Mouse (Mus musculus): ENCODE measurements around the gene Zfp1. TPM values are rescaled to one million over a fixed set of nuclear protein-coding genes. Genes with fewer than 3 reads are reported as not detected.

Zfp1 gene
- total RNA-seq, 2 experiments from 2014 or later = 23.0 to 25.0 TPM

DNA sequence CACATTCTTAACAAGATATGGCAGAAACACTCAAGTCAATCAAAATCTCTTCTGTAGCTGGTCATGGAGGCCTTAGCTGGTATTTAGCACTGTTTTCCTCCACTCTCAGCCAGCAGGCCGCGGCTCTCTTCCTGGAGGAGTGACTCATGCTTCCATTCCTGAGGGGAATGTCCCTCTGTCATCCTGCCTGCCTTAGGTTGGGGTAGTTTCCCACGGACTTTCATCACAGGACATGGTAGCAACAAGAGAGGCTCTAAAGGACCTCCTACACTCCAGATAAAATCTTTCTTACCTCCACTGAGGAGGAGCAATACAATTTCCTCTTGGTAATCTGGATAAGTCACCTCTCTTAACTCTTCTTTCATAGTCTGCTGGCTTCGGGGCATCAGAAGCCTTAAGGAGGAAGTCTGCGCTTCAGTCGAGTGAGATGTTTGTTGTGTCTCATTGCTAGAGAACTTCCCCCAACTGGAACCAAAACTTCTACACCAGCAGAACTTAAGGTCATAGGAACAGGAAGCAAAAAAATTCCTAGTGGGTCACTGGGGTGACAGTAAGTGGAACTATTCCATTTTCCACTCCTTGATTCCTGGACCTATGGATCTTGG is 15.7 kb downstream of the Zfp1 start:
- no peak for DNase-seq
- intact Hi-C loops (cut with DNase I) = no loop called here

DNA sequence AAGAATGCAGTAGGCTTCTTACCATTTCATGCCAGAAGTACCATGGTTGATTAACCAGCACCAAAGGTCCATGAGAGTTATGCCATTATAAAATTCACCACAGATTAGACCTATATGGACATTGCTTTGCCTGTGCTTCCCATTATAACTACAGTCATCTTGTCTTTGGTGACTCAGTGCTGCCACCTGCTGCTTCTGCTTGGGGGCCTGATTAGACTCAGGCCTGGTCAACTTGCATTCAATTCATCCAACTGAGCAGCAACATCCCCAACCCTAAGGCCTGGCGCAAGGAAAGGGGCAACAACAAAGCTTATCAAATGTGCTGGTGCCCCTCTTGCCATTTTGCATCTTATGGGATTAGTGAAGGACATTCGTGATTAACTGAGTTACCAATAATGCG is 19.3 kb downstream of the Zfp1 start:
- peak; percentile 80 for DNase-seq
- intact Hi-C loops (cut with DNase I) = no loop called here

DNA sequence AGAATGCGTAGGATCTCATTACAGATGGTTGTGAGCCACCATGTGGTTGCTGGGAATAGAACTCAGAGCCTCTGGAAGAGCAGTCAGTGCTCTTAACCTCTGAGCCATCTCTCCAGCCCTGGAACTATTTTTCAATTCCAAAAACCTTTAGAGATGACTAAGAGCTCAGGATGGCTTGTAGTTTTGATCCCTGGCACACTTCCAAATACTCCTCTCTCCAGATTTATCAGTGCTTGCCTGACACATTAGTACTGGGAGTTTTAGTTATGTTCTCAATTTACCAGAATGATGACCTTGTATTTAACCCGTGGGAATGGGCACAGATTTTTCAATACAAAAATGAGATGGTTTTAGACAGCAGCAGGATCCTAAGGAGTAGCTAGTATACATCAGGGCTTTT is 23.6 kb downstream of the Zfp1 start:
- intact Hi-C loops (cut with DNase I) = no loop called here
- no peak for DNase-seq

DNA sequence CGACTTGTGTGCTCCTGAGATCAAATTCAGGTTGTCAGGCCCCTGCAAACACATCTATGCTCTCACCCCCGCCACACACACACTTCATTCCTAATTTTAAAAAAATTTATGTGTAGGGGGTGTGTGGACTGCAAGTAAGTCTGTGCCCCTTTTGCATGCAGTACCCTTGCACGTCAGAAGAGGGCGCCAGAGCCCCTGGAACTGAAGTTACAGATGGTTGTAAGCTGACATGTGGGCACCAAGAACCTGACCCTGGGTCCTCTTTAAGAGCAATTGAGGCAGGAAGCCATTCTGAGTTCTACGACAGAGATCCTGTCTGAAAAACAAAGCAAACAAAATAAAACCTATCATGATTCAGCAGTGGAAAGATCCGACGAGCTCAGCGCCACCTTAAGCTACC is 33.0 kb downstream of the Zfp1 start:
- intact Hi-C loops (cut with DNase I) = loop anchor here (5.0 kb wide), 1 partner anchor 156 kb away; no protein-coding TSS in a partner anchor
- DNase-seq = no peak

DNA sequence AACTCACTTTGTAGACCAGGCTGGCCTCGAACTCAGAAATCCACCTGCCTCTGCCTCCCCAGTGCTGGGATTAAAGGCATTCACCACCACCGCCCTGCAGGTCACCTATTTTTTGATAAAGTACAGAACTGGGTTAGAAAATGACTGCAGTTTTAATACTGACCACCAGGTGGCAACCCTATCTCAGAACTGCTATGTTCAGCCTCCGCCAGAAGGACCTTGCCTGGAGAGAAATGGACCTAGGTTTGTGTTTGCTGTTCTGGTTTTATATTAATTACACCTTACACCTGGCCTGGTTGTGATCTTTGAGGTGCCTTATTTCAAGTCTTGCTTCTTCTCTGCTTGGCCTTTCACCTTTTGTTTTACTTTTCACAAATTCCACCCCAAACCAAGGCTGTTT is 34.9 kb downstream of the Zfp1 start:
- DNase-seq = peak; percentile 49
- intact Hi-C loops (cut with DNase I) = loop anchor here (5.0 kb wide), 1 partner anchor 154 kb away; no protein-coding TSS in a partner anchor

DNA sequence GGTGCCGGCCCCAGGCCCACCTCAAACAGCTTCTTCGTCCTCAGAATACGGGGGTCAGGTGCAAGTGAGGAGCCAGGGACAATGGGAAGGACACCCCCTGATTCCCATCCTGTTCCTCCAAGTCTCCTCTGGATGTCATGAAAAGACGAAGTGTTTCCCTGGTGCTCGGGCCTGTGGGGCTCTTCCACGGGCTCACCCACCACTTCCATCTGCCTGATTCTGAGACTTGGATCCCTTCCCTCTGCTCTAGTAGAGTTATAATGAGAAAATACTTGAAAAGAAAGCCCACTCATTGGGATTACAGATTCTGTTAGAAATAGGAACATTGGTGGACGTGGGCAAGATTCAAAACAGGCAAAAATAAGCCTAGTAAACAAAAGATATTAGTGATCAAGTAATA is 35.6 kb downstream of the Zfp1 start:
- no peak for DNase-seq
- intact Hi-C loops (cut with DNase I) = loop anchor here (5.0 kb wide), 1 partner anchor 153 kb away; no protein-coding TSS in a partner anchor

DNA sequence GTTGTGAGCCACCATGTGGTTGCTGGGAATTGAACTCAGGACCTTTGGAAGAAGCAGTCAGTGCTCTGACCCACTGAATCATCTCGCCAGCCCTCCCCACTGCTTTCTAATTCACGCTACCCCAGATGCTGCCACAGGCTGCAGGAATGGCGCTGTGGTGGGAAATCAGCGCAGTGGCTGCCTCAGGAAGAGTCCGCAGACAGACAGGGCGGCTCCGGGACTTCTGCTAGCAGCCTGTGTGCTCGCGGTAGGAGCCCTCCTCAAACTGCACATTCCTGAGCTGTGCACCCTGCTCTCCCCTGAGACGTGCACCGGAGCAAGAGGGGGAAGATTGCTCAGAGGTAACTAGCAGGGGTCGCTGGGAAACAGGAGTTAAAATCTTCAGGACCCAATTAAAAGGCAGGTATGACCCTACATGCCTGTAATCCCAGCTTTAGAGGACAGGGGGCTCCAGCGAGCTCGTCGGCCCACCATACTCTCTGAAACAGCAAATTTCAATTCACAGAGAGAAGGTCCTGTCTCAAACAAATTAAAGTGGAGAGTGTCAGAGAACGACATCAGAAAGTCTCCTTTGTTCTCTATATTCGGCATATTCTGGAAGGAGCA is 37.3 kb downstream of the Zfp1 start:
- intact Hi-C loops (cut with DNase I) = no loop called here
- DNase-seq = peak; percentile 38

DNA sequence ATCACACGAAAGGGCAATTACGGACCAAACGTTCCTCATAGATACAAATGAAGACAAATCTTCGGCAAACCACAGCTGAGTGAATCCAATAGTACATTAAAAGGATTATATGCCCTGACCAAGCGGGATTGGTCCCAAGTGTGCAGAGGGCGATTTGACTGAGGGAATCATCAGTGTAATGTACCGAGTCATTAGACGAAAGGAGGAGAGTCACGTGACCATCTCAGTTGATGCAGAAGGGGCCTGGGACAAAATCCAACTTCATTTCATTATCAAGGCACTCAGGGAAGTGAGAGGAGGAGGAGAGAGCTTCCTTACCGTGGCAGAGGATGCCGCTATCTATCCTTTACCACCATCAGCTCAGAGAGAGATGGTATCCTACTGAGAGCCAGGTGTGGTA is 38.0 kb downstream of the Zfp1 start:
- intact Hi-C loops (cut with DNase I) = no loop called here
- no peak for DNase-seq

DNA sequence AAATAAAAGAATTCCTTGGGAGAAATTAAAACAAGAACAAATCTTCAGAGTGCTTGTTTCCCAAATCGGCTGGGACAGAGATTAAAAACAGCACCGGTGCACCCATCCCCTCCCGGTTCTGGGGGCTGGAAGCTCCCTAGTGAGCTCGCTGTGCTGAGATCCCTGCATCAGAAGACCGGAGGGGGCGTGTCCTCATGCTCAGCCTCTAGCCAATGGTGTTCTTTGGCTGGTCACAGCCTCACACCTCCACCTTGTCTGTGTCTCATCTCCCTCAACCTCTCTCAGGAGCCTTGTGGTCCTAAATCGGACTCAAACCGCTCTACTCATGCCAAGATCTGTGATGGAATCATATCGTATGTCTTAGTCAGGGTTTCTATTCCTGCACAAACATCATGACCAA is 39.3 kb downstream of the Zfp1 start:
- intact Hi-C loops (cut with DNase I) = no loop called here

DNA sequence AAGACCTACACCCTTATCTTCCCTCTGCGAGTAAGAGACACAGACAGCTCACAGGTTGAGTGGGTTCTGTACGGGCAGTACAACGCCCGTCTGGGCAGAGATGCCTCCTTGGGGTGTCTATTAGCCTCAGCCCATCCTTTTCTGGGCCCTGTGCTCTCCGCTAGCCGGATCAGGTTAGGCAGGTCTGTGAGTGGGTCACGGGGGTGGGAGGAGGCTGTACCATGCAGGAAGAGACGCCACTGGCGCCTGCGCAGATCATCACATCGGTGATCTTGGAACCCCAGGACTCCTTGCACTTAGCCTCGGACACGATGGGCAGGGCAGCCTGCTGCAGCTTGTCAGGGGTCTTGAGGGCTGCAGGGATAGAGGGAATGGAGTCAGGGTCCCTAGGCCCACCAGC is 43.7 kb downstream of the Zfp1 start:
- intact Hi-C loops (cut with DNase I) = no loop called here
- DNase-seq = no peak

More for the DNA sequence above, 39.3 kb downstream of the Zfp1 start:
- DNase-seq = no peak

DNA sequence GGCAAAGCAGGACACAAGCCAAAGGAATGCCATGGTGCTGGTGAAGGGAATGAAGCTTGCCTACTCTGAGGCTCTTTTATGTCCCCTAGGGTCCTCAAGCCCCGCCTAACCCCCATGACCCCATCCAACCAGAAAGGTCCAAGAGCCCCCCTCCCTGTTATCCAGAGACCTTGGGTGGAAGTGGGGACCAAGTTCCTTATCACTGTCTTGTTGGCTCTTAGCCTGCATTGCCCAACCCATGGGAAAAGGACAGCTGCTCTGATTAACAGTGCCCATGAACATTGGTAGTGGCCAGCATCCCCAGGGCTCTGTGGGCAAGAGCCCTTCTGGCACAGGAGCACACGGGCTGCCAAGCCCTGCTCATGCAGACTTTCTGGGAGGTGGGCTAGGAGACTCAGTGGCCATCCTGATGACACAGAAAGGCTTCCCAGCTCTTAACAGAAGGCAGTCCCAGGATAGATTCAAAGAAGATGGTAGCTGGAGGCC is 47.8 kb downstream of the Zfp1 start, which contains the start of gene Ctrb1:
Gene Ctrb1 (minus strand): TSS at position 51 of the 486 bp plus-strand sequence.
- intact Hi-C loops (cut with DNase I) = no loop called here

DNA sequence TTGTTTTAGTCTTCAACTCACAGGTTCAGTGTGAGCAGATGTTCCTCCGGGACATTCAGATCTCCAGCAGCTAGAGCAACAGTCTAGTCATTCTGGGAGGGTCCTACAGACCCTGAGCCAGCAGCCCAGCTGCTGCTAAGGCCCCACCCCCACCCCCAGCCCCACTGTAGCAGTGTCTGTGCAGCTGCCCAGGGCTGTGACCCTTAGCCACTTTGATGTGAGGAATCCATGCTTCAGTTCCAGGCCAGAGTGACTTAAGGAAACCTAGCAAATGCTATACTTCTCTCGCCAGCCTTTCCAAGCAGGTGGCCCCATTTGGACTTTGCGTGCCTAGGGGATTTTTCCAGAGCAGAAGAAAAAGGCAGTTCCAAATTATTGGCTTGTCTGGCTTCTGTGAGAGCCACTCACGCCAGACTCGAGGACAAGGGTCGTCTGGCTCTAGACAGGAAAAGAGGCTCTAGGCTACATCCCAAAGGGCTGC is 50.1 kb downstream of the Zfp1 start:
- no peak for DNase-seq
- intact Hi-C loops (cut with DNase I) = no loop called here

More for the DNA sequence above, 47.8 kb downstream of the Zfp1 start, which contains the start of gene Ctrb1:
- no peak for DNase-seq

DNA sequence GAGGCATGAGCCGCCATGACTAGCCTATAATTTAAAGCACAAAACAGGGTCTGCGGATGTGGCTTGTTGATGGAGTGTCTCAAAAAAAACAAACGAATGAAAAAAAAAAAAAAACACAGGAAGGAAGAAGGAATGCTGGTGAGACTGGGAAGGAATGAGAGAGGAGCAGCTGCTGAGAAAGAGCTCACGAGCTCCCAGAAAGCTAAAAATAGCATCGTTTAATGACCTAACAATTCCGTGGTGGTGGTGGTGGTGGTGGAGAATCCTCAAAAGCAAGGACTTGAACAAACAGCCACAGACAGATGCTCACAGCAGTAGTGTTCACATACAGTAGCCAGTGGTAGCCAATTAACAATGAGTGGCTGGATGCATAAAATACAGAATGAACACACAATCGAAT is 52.2 kb downstream of the Zfp1 start:
- intact Hi-C loops (cut with DNase I) = no loop called here
- DNase-seq = no peak

DNA sequence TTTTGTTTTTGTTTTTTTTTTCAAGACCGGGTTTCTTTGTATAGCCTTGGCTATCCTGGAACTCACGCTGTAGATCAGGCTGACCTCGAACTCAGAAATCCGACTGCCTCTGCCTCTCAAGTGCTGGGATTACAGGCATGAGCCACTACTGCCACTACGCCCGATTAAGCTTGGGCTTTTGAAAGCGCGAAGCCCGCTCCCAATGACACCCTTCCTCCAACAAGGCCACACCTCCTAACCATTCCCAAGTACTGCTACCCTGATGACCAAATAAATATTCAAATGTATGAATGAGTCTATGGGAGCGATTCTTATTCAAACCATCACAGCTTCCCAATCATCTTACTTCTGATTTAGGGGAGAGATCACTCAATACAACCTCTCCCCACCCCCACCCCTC is 54.5 kb downstream of the Zfp1 start:
- intact Hi-C loops (cut with DNase I) = no loop called here

DNA sequence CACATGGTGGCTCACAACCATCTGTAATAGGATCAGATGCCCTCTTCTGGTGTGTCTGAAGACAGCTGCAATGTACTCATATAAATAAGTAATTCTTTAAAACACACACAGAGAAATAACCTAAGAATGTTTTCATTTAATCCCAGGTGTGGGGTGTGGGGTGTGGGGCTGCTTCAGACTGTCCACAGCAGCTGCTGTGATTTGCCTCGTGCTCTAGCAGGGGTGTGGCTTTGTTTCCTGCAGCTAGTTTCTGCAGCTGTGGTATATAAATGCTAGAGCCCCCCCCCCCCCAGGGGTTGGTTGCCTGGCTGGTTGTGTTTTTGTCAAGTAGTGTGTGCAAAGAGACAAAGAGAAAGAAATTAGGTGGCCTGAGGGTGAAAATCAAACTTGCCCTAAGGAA is 55.8 kb downstream of the Zfp1 start:
- intact Hi-C loops (cut with DNase I) = no loop called here
- DNase-seq = no peak

More for the DNA sequence above, 54.5 kb downstream of the Zfp1 start:
- no peak for DNase-seq

DNA sequence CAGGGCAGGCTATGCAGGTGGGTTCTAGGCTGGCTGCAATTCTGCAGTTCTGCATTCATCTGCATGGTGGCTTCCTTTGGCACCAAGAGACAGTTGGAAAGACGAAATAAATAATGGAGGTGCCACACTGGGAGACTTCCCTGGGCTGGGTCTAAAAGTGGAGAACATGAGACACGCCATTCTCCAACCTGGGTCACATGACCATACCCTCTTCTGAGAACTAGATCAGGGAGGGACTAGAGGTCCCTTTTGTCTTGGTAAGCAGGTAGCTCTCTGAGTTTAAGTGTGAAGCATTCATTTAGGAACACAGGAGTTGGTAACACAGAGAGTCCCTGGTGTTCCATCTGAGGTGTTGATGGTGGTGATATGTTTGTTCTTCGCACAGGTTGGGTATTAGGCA is 57.0 kb downstream of the Zfp1 start:
- DNase-seq = no peak
- intact Hi-C loops (cut with DNase I) = no loop called here

DNA sequence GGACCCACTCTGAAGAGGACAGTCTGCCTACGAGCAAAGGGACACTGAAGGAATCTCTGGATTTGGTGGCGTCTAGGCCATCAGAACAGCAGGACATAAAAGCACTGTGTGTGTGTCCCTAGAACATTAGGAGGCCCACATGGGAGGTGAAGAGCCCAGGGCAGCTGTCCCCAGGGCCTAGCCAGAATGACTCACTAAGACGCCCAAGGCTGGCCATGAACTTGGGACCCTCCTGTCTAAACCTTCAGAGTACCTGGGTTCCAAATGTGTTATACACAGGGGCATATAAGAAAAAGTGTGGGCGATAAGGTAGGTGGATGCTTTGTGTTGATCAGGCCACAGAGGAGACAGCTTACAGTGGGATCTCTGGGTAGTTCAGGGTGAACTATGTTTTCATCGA is 57.5 kb downstream of the Zfp1 start:
- intact Hi-C loops (cut with DNase I) = no loop called here
- no peak for DNase-seq

DNA sequence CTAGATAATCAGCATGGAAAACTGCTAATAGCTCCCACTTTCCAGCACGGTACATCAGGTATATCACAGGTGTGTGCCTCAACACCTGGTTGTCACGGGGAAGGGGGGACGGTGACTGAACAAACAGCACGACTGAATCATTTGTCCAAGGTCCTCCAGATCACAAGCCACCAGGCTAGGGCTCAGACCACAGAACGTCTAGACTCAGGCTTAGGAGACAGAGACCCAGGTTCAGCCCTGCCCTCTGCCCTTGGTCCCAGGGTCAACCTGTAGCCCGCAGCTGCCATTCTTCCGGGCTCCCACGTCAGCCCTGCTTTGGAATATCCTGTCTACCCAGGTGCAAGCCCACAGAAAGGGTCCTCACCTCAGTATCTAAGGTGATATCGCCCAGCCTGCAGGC is 58.2 kb downstream of the Zfp1 start:
- intact Hi-C loops (cut with DNase I) = no loop called here
- no peak for DNase-seq

DNA sequence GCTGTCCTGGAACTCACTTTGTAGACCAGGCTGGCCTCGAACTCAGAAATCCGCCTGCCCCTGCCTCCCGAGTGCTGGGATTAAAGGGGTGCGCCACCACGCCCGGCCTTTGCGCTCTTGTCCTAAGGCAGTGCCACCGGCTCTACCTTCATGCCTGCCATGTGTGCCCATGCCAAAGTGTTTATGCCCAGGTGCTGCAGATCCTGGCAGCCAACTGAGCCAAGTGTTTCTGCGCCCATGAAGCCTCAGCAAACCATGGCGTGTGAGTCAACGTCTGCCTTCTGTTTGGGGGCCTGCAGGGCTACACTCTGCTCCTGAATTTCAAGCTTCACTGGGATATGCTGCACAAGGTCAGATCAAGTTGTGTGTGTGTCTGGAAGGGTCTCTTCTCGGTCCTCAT is 61.4 kb downstream of the Zfp1 start:
- no peak for DNase-seq
- intact Hi-C loops (cut with DNase I) = no loop called here

DNA sequence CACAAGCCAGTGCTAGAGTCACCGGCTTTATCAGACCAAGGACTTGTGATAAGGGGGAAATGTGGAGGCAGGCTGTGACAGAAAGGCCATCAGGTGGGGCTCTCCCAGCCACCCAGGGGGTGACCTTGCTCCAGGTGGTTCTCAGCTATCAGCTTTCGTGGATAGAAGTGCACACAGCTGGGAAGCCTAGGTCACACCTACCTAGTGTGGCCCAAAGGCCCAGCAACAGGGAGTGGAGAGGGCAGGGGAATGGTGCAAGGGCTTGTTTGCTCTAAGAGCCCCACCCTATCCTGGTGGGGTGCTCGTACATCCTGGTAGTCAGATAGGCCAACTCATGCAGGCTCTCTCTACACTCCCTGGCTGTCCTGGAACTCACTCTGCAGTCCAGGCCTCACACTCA is 62.0 kb downstream of the Zfp1 start:
- DNase-seq = no peak
- intact Hi-C loops (cut with DNase I) = no loop called here

DNA sequence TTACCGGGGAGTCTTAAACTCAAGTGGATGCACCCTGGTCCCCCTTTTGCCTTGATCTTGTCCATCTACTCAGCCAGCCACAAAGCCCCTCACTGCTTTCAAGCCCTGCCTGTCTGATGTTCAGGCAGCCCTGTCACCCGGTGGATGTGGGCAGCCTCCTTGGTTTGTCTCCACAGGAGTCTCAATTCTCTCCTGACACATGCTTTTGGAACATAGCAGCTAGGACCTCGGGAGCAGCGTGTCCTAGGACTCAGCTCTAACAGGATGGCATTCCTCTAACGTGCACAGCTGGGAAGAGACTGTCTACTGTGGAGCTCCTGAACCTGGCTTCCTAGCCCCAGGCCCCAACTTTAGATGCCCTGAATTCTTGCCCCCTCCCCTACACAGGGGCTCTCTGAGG is 62.5 kb downstream of the Zfp1 start:
- no peak for DNase-seq
- intact Hi-C loops (cut with DNase I) = no loop called here

DNA sequence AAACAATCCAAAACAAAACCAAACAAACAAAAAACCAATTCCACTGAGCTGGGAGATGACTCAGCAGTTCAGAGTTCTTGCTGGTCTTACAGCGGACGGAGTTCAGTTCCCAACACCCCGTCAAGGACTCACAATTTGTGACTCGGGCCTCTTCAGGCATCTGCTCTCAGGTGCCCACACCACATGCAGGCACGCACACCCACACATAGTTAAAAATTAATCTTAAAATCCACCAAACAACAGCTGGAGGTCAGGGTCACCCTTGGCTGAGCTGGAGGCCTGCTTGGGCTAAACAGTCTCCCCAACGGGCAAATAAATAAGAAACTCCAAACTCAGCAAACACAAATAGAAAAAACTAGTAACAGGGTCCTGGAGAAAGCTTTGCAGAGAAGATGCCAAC is 65.1 kb downstream of the Zfp1 start:
- DNase-seq = no peak
- intact Hi-C loops (cut with DNase I) = no loop called here
